Mouse (Mus musculus) adrenal gland (tissue): ENCODE measurements around the gene Anxa6.
"Not testable (repeated sequence)": the region's sequence is repeated elsewhere in the genome, so short reads cannot be mapped to it uniquely, and the experiment has no call there.

ENCODE experiments used
- intact Hi-C: fragments of 180-260 bp; cut with DNase I; formaldehyde crosslinking; loops from one replicate; pipeline ENCODE4 v1.15.1; 2025

Gene Anxa6

DNA sequence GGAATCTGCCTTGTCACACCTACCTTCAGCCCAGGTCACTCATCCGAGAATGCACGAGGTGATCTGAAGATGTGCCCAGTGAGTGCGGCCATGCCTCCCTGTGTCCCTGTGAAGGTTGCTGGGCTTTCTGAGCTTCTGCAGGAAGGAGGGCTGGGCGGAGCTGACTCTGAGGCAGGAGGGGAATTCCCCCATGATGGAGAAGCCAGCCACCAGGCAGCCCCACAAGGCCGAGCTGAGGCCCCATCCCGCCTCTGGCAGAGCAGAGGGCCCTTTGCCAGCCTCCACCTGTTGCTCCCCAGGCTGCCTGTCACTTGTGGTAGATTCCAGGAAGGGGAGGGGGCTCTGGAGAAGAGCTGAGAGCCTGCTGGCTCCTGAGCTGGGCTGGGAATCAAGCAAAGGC, 70.4 kb downstream of the Anxa6 start, which contains the start of gene Tnip1:
Gene Tnip1 (minus strand): TSS at position 108 of the 400 bp plus-strand sequence.
- intact Hi-C loops: no loop called here

GRCm38 (mm10) chr11:54961921-54962320, 71.3 kb downstream of the Anxa6 start:
- intact Hi-C loops: no loop called here

GRCm38 (mm10) chr11:54961164-54961850, 71.9 kb downstream of the Anxa6 start:
- intact Hi-C loops: no loop called here

- intact Hi-C loops: no loop called here
Observed at GRCm38 (mm10) chr11:54960251-54960650, 73.0 kb downstream of the Anxa6 start.

DNA sequence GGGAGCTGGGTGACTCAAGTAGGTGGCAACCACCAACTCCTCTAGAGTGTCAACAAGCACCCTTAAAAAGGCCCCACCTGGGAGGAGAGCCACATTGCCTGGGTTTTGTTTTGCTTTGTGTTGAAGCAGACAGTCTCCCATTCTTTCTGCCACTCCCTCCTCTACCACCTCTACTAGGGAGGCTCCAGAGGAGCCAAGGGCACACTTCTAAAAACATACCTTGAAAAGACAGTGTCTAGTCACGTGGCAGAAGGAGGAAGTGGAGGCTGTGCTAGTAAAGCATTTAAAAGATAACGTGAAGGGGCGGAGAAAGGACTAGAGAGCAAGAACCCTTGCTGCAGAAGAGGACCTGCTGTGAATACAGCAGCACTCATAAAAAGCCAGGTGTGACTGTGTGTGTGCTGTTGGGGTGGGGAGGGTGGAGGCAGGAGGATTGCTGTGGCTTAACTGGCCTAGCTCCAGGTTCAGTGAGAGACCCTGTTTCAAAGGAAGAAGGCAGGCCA, 74.6 kb downstream of the Anxa6 start:
- intact Hi-C loops: no loop called here

DNA sequence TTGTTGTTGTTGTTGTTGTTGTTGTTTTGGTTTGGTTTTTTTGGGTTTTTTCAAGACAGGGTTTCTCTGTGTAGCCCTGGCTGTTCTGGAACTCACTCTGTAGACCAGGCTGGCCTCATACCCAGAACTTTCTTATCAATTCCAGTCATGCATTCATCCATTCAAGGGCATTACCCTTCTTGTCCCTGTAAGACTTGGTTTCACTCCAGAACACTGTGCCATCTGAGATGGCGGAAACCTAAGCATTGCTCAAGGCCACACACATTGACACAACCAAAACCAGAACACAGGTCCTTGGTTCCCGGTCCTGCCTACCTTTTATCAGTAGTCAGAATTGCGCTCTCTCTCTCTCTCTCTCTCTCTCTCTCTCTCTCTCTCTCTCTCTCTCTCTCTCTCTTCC, 75.5 kb downstream of the Anxa6 start:
- intact Hi-C loops: not testable (repeated sequence)

GRCm38 (mm10) chr11:54956912-54957311, 76.3 kb downstream of the Anxa6 start:
- intact Hi-C loops: no loop called here

GRCm38 (mm10) chr11:54955735-54956480, 77.3 kb downstream of the Anxa6 start:
- intact Hi-C loops: no loop called here

DNA sequence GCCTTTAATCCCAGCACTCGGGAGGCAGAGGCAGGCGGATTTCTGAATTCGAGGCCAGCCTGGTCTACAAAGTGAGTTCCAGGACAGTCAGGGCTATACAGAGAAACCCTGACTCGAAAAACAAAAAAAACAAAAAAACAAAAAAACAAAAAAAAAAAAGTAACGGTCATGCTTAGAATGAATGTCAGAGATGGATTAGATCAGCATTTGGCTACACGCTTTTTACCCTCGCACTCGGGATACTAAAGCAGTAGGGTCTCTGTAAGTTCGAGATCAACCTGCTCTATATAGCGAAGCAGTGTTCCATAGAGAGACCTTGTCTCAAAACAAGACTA, 77.9 kb downstream of the Anxa6 start:
- intact Hi-C loops: not testable (repeated sequence)

- intact Hi-C loops: no loop called here
Observed at GRCm38 (mm10) chr11:54954716-54955115, 78.5 kb downstream of the Anxa6 start.

- intact Hi-C loops: no loop called here
Observed at GRCm38 (mm10) chr11:54953993-54954446, 79.2 kb downstream of the Anxa6 start.

GRCm38 (mm10) chr11:54952651-54953050, 80.6 kb downstream of the Anxa6 start:
- intact Hi-C loops: no loop called here

GRCm38 (mm10) chr11:54950684-54951083, 82.6 kb downstream of the Anxa6 start:
- intact Hi-C loops: no loop called here

GRCm38 (mm10) chr11:54949717-54950116, 83.5 kb downstream of the Anxa6 start:
- intact Hi-C loops: no loop called here

DNA sequence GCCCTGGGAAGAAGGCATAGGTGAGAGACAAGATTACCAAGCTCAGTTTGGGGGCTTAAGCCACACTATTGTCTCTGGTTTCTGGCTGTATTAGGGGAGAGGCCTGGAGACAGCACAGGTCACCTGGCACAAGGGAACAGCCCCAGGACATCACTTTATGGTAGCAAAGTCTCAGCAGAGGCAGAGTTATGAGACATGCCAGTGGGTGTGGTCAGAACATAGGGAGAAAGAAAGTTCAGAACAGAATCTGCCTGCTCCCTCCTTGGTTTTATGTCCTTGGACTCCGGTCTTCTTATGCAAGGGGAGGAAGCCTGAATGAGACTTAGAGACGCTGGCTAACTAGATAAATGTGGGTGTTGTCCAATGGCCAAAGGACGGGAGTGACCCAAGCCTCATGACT, 88.5 kb downstream of the Anxa6 start:
- intact Hi-C loops: no loop called here

DNA sequence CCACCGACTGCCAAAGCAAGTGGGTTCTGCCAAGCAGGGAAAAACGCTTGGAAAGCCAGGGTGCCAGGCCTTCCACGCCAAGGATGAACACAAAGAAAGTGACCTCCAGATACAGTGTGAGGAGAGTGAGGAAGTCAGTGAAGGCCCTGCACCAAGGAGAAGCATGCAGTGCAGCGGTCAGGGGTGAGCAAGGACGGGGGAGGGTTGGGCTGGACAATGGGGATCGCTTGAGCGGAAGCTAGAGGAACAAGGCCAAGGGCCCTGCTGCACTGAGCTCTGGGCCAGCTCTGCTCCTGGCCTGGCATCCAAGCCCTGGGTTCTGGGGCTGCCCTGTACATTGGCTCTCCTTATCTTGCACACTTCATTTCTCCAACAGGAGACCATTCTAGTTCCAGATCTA, 93.2 kb downstream of the Anxa6 start:
- intact Hi-C loops: no loop called here

GRCm38 (mm10) chr11:54939501-54939900, 93.7 kb downstream of the Anxa6 start:
- intact Hi-C loops: no loop called here

DNA sequence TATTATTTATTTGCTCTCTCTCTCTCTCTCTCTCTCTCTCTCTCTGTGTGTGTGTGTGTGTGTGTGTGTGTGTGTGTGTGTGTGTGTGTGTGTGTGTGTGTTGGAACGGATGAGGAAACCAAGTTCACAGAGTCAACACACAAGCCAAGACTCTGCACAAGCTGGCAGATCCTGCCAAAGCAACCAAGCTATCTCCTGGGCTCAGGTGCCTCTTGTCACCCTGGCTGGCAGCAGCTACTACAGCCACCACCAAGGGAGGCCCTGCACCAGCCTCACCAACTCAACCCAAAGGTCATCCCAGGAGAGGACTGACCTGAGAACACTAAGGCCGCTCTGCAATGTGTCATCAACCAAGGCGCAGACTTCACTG, 96.5 kb downstream of the Anxa6 start:
- intact Hi-C loops: no loop called here

GRCm38 (mm10) chr11:54936035-54936770, 97.0 kb downstream of the Anxa6 start:
- intact Hi-C loops: no loop called here

- intact Hi-C loops: no loop called here
Observed at GRCm38 (mm10) chr11:54934198-54934597, 99.0 kb downstream of the Anxa6 start.

- intact Hi-C loops: no loop called here
Observed at GRCm38 (mm10) chr11:54932540-54932939, 100.7 kb downstream of the Anxa6 start.
